Mouse (Mus musculus): ENCODE results near the gene Mrgpra4.

Gene Mrgpra4

DNA sequence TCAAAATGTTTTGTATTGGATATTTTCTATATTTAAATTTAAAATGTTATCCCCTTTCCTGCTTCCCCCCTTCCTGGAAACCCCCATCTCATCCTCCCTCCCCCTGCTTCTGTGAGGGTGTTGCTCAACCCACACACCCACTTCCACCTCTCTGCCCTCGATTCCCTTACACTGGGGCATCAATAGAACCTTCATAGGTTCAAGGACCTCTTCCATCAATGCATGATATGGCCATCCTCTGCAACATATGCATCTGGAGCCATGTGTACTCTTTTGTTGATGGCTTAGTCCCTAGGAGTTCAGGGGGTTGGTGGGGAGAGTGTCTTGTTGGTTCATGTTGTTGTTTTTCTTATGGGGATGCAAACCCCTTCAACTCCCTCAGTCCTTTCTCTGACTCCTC lies at the start of gene Mrgpra4:
Mrgpra4 (minus strand) TSS at position 101 of the 400 bp plus-strand sequence.
- no peak for DNase-seq

DNA sequence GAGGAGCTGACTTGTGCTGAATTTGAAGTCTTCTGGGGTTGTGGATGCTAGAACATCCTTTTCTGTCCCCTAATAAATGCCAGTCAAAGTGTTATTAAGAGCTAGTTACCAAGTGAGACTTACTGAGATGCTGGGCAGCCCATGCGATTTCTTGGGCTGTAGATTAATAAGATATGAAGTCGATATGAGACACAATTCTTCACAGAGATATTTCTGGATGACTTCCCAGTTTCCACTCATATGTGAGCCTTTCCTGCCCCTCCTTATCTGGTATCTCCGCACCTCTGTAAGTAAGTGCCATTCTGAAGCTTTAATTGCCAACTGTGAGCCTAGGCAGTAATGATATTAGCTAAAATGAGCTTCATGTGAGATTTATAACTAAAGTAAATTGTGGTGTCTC lies 45.6 kb upstream of the Mrgpra4 start, which contains the start of gene Mrgprx1:
Mrgprx1 (minus strand) TSS at position 101 of the 400 bp plus-strand sequence.
- DNase-seq: no peak

- DNase-seq: no peak
These were observed 36.0 kb upstream of the Mrgpra4 start for GRCm38 (mm10) chr7:48017874-48018273.

DNA sequence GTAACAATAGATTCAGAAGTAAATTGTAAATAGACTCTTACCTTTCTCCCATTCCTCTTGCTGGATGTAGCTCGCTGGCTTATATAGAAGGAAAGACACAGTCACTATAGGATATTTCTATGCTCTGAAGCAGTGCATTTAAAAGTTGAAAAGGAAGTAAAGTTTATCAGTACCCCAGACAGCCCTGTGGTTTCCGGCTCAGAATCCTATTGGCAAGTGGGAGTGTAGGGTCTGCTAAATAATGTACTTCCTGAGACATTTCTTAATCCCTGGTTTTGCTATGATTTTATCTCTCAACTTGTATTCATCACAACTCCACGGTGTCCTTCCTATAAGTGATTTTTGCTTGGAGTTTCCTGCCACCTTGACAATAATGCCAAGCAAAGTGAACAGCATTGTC lies 13.8 kb upstream of the Mrgpra4 start:
- no peak for DNase-seq

DNA sequence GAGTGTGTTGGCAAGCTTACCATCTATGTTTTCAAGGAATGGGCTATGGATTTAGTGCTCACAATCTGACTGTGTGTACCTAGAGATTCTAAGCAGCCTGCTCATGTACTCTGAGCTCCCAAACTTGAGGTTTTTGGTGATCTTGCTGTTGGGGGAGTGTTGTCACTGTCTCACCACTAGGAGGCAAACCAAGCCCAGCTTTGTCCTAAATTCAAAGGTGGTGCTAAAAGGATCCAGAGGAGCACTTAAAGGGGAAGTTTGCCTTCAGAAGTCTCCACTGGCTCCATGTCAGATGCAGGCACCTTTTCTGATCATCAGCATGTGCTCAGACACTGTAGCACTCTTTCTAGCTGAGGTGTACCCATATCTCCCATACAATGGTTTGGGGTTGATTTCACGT lies 4.9 kb upstream of the Mrgpra4 start:
- no peak for DNase-seq
